Mouse (Mus musculus) E14TG2a.4 (cell line): ENCODE data around the gene Trio.

Experiments
- CTCF ChIP-seq: conservative IDR thresholded peaks from 2 replicates; pipeline ENCODE4 v1.5.1; 2014; ENCODE audit warnings: low read length
- NANOG ChIP-seq: IDR thresholded peaks from 2 replicates; pipeline ENCODE4 v1.6.1; 2014; ENCODE audit warnings: borderline replicate concordance, low read length, mixed read lengths

DNA sequence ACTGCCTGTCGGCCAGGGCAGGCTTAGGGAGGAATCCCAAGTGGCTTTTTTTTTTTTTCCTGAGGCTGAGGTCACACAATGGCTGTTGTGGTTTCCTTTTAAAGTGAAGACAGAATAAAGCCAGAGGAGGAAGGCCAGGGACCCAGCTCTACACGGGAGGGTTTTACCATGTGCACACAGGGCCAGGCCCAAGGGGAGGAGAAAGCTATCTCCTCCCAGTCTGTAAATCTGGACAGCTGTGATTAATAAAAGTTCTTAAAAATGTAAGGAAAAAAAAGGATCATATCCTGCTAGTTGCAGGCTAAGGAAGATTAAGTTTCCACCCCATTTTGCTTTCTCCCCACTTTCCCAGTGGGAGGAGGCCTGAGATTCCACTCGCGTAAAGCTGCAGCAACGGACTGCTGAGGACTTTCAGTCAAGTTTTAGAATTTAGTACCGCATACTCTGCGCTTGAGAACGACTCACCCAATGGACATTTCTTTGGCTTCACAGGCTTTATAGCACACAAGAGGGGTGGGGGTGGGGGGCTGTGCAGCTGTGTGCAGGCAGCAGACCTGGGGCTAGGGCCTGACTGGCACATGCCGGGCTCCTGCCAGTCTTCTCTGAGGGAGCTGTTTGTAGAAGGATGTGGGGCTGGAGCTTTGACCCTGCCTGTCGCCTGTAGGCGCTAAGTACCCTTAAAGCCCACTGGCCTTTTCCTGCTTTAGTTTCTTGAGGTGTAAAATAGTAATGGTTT, 248.0 kb downstream of the Trio start:
- TF ChIP-seq CTCF (no peak), NANOG (no peak)
